Mouse (Mus musculus) forebrain, embryonic 14.5 days (tissue): Measurements from ENCODE around the gene Stim1. TPM values are rescaled to one million over a fixed set of nuclear protein-coding genes. Genes with fewer than 3 reads are reported as not detected.
"Not testable (repeated sequence)": the region's sequence is repeated elsewhere in the genome, so short reads cannot be mapped to it uniquely, and the experiment has no call there.

Experiments
- ATAC-seq: fragments of 200-750 bp; cut with Nextera tagmentation; 2 replicates; pipeline ENCODE4 v1.8.0; 2017; ENCODE audit warnings: mild to moderate bottlenecking, moderate library complexity
- DNase-seq: peaks from one replicate; pipeline ENCODE4 v3.0.0-alpha.2; 2015; ENCODE audit warnings: low spot score
- H3K27ac ChIP-seq: fragments of 300-500 bp; sonication (generic); 2 replicates; pipeline ENCODE4 v1.5.1; 2014; ENCODE audit warnings: low read depth, mild to moderate bottlenecking, control low read depth, low read length, moderate library complexity
- H3K27me3 ChIP-seq: fragments of 300-500 bp; sonication (generic); replicated peaks from 2 replicates; pipeline ENCODE4 v1.6.1; 2014; ENCODE audit warnings: low read length, control low read depth, mixed read lengths; ENCODE audit not compliant: control insufficient read depth, insufficient read depth
- H3K36me3 ChIP-seq: fragments of 300-500 bp; sonication (generic); 2 replicates; pipeline ENCODE4 v1.6.1; 2014; ENCODE audit warnings: low read length, control low read depth; ENCODE audit not compliant: control insufficient read depth, insufficient read depth
- H3K4me1 ChIP-seq: fragments of 300-500 bp; sonication (generic); 2 replicates; pipeline ENCODE4 v1.6.1; 2014; ENCODE audit warnings: antibody characterized with exemption, low read length, control low read depth; ENCODE audit not compliant: control insufficient read depth, insufficient read depth
- H3K4me2 ChIP-seq: fragments of 300-500 bp; sonication (generic); 2 replicates; pipeline ENCODE4 v1.6.1; 2014; ENCODE audit warnings: mild to moderate bottlenecking, control low read depth, low read length
- H3K4me3 ChIP-seq: fragments of 300-500 bp; sonication (generic); 2 replicates; pipeline ENCODE4 v1.5.1; 2014; ENCODE audit warnings: low read depth, low read length, control low read depth
- H3K9ac ChIP-seq: fragments of 300-500 bp; sonication (generic); 2 replicates; pipeline ENCODE4 v1.6.1; 2014; ENCODE audit warnings: mild to moderate bottlenecking, low read length, control low read depth, moderate library complexity
- H3K9me3 ChIP-seq: fragments of 300-500 bp; sonication (generic); replicated peaks from 2 replicates; pipeline ENCODE4 v1.6.1; 2016; ENCODE audit warnings: low read length, control low read depth, mixed read lengths; ENCODE audit not compliant: control insufficient read depth
- WGBS: fragments of 180-500 bp; shearing (Covaris S2); extraction: QIAGEN DNeasy Blood & Tissue Kit; methylation state at CpG from one replicate; pipeline ENCODE4 v1.1.7; 2014; 5-methylcytosine and 5-hydroxymethylcytosine counted together
- polyA plus RNA-seq: library from polyadenylated mRNA; unstranded; fragments of >200 nt; fragmentation: Nextera tagmentation; extraction: Ambion mirVana; gene quantifications from 2 replicates; pipeline ENCODE4 v1.2.1, GENCODE M21; 2014

Gene Stim1
- polyA plus RNA-seq, 1 experiment from 2014 or later = 6.5 TPM

- not testable (repeated sequence) for H3K36me3 ChIP-seq, H3K9me3 ChIP-seq, H3K4me1 ChIP-seq, H3K4me3 ChIP-seq, ATAC-seq, H3K27ac ChIP-seq, DNase-seq, H3K4me2 ChIP-seq, H3K9ac ChIP-seq, H3K27me3 ChIP-seq
- 96% methylated on average over 9 of the region's 9 CpGs for WGBS
These were observed 147.7 kb downstream of the Stim1 start for GRCm38 (mm10) chr7:102415272-102415671.

DNA sequence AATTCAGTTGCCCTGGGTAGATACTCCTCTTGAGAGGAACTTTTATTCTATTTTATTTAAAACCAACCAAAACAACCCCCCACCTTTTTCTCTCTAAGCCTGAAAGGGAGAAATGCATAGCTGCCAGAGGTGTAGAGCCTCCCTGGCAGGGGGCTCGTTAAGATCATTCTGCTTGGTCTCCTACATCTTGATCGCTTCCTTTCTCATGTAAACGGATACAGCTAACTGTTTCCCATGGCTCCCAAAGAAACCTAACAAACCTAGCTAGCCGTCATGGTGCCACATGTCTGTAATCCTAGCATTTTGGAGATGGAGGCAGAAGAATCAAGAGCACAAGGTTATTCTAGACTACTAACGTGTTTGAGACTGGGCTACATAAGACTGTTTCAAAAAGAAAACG is 148.2 kb downstream of the Stim1 start:
- 34% methylated on average over 6 of the region's 6 CpGs for WGBS
- DNase-seq (no peak), ATAC-seq (no peak)
- Histone ChIP-seq H3K4me3 (no peak overlapping the region), H3K36me3 (0 out of 2 replicates have a peak, but pooled peaks cover 4% of the 10 kb centered on the region), H3K9me3 (no peaks in the 10 kb centered on the region), H3K27me3 (no peaks in the 10 kb centered on the region), H3K9ac (no peak overlapping the region), H3K27ac (no peak overlapping the region), H3K4me1 (no peaks in the 10 kb centered on the region), H3K4me2 (no peak overlapping the region)

GRCm38 (mm10) chr7:102417398-102417797 is 149.8 kb downstream of the Stim1 start:
- H3K4me3 ChIP-seq = no peak overlapping the region
- no peaks in the 10 kb centered on the region for H3K4me1 ChIP-seq
- H3K27me3 ChIP-seq = no peaks in the 10 kb centered on the region
- H3K27ac ChIP-seq = no peak overlapping the region
- peak overlapping the region; percentile 13; the same call in 1 of the 2 replicates for H3K9ac ChIP-seq
- no peaks in the 10 kb centered on the region for H3K9me3 ChIP-seq
- DNase-seq = peak; percentile 82
- H3K36me3 ChIP-seq = no peaks in the 10 kb centered on the region
- no peak overlapping the region for H3K4me2 ChIP-seq
- ATAC-seq = peak; percentile 77
- WGBS = 3% methylated on average over 4 of the region's 4 CpGs

DNA sequence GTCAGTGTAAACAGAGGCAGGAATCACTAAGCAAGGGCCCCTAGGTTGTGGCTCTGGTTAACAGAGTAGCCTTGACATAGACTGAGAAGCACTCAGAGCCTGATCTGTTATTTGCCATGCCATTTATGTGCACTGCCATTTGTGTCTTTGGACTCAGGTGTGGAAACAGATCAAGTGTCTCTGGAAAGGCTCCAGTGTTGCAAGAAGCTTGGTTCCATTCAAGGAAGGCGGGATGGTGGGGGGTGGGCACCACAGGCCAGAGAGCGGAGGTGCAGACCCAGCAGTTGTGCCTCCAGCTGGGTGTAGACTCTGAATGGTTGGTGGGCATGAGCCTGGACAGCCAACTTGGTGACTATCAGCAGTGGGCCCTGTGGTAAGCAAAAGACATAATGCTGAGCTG is 154.4 kb downstream of the Stim1 start:
- no peaks in the 10 kb centered on the region for H3K9me3 ChIP-seq
- DNase-seq (no peak), ATAC-seq (no peak)
- H3K27me3 ChIP-seq = no peaks in the 10 kb centered on the region
- no peak overlapping the region for H3K27ac ChIP-seq
- WGBS = 95% methylated on average over 2 of the region's 2 CpGs
- no peaks in the 10 kb centered on the region for H3K36me3 ChIP-seq
- H3K4me3 ChIP-seq = no peak overlapping the region
- no peak overlapping the region for H3K9ac ChIP-seq
- H3K4me1 ChIP-seq = no peaks in the 10 kb centered on the region
- H3K4me2 ChIP-seq = no peak overlapping the region

GRCm38 (mm10) chr7:102425933-102426685 is 158.5 kb downstream of the Stim1 start:
- no peaks in the 10 kb centered on the region for H3K4me1 ChIP-seq
- no peak for ATAC-seq

GRCm38 (mm10) chr7:102434344-102434743 is 166.7 kb downstream of the Stim1 start:
- Histone ChIP-seq H3K27me3 (no peaks in the 10 kb centered on the region), H3K4me3 (no peak overlapping the region), H3K4me1 (no peaks in the 10 kb centered on the region), H3K9me3 (no peaks in the 10 kb centered on the region), H3K36me3 (no peaks in the 10 kb centered on the region), H3K4me2 (no peak overlapping the region), H3K9ac (no peak overlapping the region), H3K27ac (no peak overlapping the region)
- WGBS = 84% methylated on average over 2 of the region's 2 CpGs
- ATAC-seq (no peak), DNase-seq (no peak)

More at GRCm38 (mm10) chr7:102425933-102426685, 158.5 kb downstream of the Stim1 start:
- H3K36me3 ChIP-seq = no peaks in the 10 kb centered on the region
- no peaks in the 10 kb centered on the region for H3K9me3 ChIP-seq
- H3K4me3 ChIP-seq = no peak overlapping the region
- 51% methylated on average over 6 of the region's 6 CpGs for WGBS
- no peak overlapping the region for H3K9ac ChIP-seq
- H3K27me3 ChIP-seq = no peaks in the 10 kb centered on the region
- H3K27ac ChIP-seq = no peak overlapping the region
- H3K4me2 ChIP-seq = no peak overlapping the region
- no peak for DNase-seq

- 56% methylated on average over 15 of the region's 15 CpGs for WGBS
- ATAC-seq = peak; percentile 2; the same call in 1 of the 2 replicates
These were observed 173.4 kb downstream of the Stim1 start for GRCm38 (mm10) chr7:102440822-102441656.

DNA sequence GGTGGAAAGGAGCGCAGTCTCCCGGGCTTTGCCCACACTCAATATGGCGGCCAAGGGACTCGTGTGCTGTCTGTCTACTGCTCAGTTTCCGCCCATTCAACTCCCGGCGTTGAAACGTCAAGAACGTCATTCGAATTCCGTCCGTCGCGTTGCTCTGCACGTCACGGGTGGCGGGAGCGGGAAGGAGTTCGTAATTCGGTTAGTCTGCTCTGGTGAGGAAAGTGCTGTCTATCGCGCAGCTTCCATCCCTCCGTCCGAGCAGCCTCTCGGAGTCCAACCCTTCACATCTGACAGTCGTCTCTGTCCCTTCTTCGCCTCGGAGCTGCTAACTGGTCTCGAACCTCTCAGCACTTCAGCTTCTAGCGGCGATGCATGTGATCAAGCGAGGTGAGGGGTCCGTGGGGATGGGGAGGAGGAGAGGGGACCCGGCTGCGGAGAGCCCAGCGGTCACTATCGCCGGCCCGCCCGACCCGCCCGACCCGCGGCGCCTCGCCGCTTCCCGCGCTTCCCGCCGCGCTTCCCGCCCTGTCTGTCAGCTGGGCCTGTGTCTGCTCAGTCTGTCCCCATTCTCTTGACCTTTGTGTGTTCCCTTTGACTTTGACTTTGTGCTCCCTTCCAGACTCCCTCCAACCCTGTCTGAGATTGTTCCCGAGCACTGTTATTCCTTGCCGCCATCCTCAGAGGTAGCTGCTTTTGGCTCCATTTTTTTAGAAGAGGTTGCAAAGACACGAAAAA is 174.2 kb downstream of the Stim1 start, which contains the start of gene Rrm1:
Rrm1 (plus strand) TSS at position 39 of the 735 bp plus-strand sequence.
- ATAC-seq = peak; percentile 99
- Histone ChIP-seq H3K4me1 (peaks cover 9% of the 10 kb centered on the region; the same call in 1 of the 2 replicates), H3K4me2 (peak within 1 kb of the TSS; percentile 61), H3K9ac (peak within 1 kb of the TSS; percentile 88), H3K9me3 (no peaks in the 10 kb centered on the region), H3K4me3 (peak within 1 kb of the TSS; percentile 78), H3K27me3 (no peaks in the 10 kb centered on the region), H3K27ac (peak within 1 kb of the TSS; percentile 77; the same call in 1 of the 2 replicates), H3K36me3 (peaks cover 21% of the 10 kb centered on the region)
- under 1% methylated on average over 49 of the region's 56 CpGs for WGBS
- DNase-seq = peak; percentile 99

More at GRCm38 (mm10) chr7:102440822-102441656, 173.4 kb downstream of the Stim1 start:
- Histone ChIP-seq H3K36me3 (peaks cover 14% of the 10 kb centered on the region), H3K9ac (0 out of 2 replicates have a peak overlapping the region, but pooled peaks have one; percentile 88), H3K4me3 (peak overlapping the region; percentile 78), H3K4me2 (peak overlapping the region; percentile 27; the same call in 1 of the 2 replicates), H3K4me1 (peaks cover 9% of the 10 kb centered on the region; the same call in 1 of the 2 replicates), H3K27ac (no peak overlapping the region), H3K27me3 (no peaks in the 10 kb centered on the region), H3K9me3 (no peaks in the 10 kb centered on the region)
- DNase-seq = peak; percentile 11
